Mouse (Mus musculus): ENCODE measurements around the gene Cyp2j7.
A peak's percentile ranks its signal among the peaks of the same experiment; 100 is the strongest.
"Not testable (repeated sequence)": the region's sequence is repeated elsewhere in the genome, so short reads cannot be mapped to it uniquely, and the experiment has no call there.

The Cyp2j7 gene

DNA sequence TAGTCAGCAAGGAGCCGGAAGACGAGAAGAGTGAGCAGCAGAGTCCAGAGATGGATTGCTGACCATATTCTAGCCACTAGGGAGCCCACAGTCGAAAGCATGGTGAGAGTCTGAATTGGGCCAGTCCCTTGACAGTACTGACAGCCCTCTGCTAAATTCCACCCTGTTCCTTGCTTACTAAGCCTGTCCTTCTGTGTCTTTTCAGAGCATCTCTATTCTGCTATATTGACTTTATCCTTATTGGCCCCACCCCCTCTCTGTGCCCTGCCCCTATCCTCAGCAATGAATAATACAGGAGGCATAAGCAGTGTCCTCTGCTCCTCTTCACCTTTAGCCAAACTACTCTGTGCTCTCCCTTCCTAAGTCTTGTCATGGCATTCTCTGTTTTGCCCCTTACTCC is at the start of gene Cyp2j7:
Gene Cyp2j7, minus strand, starts transcription at position 101 of the 400 bp plus-strand sequence.
- DNase-seq: no peak

DNA sequence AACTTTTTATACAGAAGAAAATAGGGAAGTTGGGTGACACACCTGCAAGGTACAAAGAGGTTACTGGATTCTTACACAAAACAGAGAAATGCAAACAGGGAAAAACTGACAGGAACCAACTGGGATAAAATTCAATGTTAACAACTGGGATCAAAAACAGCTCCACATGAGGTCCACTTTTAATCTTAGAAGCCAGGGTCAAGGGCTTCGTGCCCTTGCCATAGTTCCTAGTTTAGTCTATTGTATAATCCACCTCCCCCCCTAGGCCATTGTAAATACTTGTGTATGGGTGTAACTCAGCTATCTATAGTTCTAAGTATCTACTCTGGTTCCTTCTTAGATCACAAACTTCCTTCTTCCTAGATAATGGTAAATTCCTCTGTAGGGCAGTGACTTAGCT is 40.4 kb upstream of the Cyp2j7 start:
- not testable (repeated sequence) for DNase-seq

DNA sequence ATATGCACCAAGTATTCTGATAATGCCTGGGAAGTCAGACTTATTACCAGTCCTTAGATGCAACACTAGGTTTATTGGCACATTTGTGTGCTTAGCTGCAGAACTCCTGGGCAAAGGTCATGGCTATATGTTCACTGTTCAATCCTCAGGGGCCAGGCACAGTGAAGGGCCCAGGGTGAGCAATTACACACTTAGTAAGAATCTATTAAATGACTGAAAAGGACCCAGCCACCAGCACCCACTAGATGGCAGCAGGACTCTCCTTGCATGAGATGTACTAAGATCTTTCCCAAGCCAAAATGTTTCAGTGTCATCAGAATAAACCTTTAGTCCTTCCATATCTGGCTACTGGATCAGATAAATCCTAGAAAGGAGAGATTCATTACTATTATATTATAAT is 37.4 kb upstream of the Cyp2j7 start:
- peak; percentile 60 for DNase-seq

- DNase-seq: no peak
Observed at GRCm38 (mm10) chr4:96196701-96197100, 39.8 kb downstream of the Cyp2j7 start.

DNA sequence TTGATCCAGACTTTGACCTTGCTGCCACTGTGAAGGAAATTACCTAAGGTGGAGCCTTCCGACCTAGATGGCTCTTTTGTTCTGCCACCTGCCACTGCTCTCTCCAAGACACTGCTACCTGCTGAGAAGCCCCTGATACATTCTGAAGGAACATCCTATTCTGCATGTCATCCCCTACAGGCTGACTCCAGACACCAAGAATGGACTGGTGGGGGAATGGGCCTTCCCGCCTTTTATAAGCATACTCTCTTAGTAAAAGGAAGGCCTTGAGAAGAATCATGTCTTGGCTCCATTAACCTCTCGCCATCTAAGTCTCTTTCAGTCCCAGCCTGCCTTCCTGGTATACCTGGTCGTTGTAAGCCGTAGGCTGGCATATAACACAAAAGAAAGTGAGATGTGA is 47.1 kb downstream of the Cyp2j7 start:
- DNase-seq: not testable (repeated sequence)

DNA sequence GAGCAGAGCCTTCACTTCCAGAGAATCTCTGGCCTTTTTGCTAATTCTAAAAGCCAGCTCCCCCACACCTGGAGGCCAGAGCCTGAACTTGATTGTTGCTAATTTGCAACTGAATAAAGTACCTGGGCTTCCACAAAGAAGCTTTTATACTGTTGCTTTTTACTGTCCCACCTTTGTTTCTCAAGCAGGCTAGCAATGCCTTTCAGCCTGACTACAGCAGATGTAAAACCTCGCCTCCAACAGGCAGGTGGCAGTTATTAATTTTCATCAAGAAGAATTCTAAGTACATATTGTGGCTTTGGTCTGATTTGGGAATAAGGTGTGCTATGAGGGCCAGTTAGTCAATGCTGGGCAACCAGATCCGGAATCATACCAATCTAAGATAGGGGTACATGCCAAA is 47.8 kb downstream of the Cyp2j7 start:
- DNase-seq: not testable (repeated sequence)

GRCm38 (mm10) chr4:96188146-96188545 is 48.3 kb downstream of the Cyp2j7 start:
- DNase-seq: not testable (repeated sequence)

GRCm38 (mm10) chr4:96184716-96185115 is 51.7 kb downstream of the Cyp2j7 start:
- DNase-seq: not testable (repeated sequence)

DNA sequence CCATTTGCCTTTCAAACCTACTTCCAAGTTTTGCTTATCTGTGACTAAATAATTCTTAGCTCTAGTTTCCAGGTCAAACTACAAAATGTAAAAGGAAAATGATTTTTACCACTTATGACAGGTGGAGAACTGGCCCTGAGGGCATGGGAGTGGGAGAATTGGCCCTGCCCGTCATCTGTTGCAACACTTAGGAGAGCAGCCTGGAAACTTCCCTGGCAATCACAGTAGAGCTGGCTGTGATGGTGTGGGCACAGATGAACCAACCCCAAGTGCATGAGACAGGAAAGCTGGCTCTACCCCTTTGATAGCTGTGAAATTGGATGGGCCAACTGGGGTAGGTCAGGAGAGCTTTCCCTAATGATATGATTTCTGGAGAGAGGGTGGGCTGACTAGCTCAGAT is 73.6 kb downstream of the Cyp2j7 start:
- DNase-seq: no peak

- no peak for DNase-seq
Observed at GRCm38 (mm10) chr4:96161575-96161974, 74.9 kb downstream of the Cyp2j7 start.
